Mouse (Mus musculus): ENCODE data around the gene Rbpj. TPM values are rescaled to one million over a fixed set of nuclear protein-coding genes. Genes with fewer than 3 reads are reported as not detected.

Rbpj gene
- polyA plus RNA-seq, 1 experiment from 2014 or later, result 35.8 TPM

GRCm38 (mm10) chr5:53599116-53599515 is 133.2 kb downstream of the Rbpj start:
- no peak overlapping the region for H3K4me3 ChIP-seq (ENCODE audit: low read depth, low read length)
- no peaks in the 10 kb centered on the region for H3K27me3 ChIP-seq (ENCODE audit: control insufficient read depth, insufficient read depth, low read length)
- no peak for ATAC-seq (ENCODE audit: low read depth)
- no peak overlapping the region for H3K9ac ChIP-seq (replicated peaks; ENCODE audit: low read depth, low read length)
- no peak overlapping the region for H3K4me2 ChIP-seq (ENCODE audit: low read depth, low read length)
- no peaks in the 10 kb centered on the region for H3K9me3 ChIP-seq (ENCODE audit: control insufficient read depth, low read length)
- H3K4me1 ChIP-seq (ENCODE audit: control insufficient read depth, insufficient read depth, low read length), result peaks cover 2% of the 10 kb centered on the region; the same call in 1 of the 2 replicates
- H3K27ac ChIP-seq (ENCODE audit: low read depth, low read length), result no peak overlapping the region
- 92% methylated on average over 1 of the region's 1 CpGs for WGBS
- no peaks in the 10 kb centered on the region for H3K36me3 ChIP-seq (ENCODE audit: control insufficient read depth, insufficient read depth, low read length)

DNA sequence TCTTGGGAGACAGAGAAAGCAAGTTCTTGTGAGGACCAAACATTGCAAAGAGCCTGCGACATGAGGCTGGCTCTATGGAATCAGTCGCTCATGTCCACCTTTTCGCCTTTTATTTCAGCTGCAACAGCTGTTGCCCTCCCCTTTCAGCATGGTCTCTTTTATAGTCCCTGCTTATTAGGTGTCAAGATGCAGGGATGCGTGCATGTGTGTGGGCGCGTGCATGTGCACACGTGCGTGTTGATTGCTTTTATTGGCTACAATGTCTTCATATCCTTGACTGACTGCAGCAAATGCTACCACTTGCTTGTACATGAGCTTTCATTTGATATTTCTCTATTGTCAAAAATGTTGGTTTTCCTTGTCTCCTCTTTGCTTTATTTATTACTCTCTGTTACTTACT is 136.2 kb downstream of the Rbpj start:
- Histone ChIP-seq H3K4me3 (ENCODE audit: low read depth, low read length) (no peak overlapping the region), H3K27ac (ENCODE audit: low read depth, low read length) (no peak overlapping the region), H3K27me3 (ENCODE audit: control insufficient read depth, insufficient read depth, low read length) (no peaks in the 10 kb centered on the region), H3K4me2 (ENCODE audit: low read depth, low read length) (no peak overlapping the region), H3K9me3 (ENCODE audit: control insufficient read depth, low read length) (no peaks in the 10 kb centered on the region), H3K36me3 (ENCODE audit: control insufficient read depth, insufficient read depth, low read length) (no peaks in the 10 kb centered on the region), H3K4me1 (ENCODE audit: control insufficient read depth, insufficient read depth, low read length) (peaks cover 2% of the 10 kb centered on the region; the same call in 1 of the 2 replicates), H3K9ac (replicated peaks; ENCODE audit: low read depth, low read length) (no peak overlapping the region)
- 59% methylated on average over 8 of the region's 8 CpGs for WGBS
- no peak for ATAC-seq (ENCODE audit: low read depth)

DNA sequence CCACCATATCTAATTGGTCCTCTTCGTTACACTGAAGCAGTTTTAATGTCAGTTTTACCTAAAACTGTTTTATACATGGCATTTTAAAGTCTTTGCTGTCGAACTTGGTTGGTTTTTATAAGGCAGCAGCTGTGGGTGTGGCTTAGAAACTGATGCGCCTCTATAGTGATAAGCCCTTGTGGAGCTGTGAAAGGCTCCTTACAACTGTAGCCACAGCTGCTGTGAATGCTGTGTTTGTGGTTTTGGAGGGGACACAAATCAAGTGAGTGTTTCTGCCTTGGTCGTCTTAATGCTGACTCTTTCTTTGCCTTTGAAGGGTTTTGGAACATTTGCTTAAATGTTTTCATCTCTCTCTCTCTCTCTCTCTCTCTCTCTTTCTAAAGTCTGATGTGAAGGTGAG is 139.5 kb downstream of the Rbpj start:
- H3K4me1 ChIP-seq (ENCODE audit: control insufficient read depth, insufficient read depth, low read length), result no peaks in the 10 kb centered on the region
- no peaks in the 10 kb centered on the region for H3K27me3 ChIP-seq (ENCODE audit: control insufficient read depth, insufficient read depth, low read length)
- H3K4me2 ChIP-seq (ENCODE audit: low read depth, low read length), result no peak overlapping the region
- H3K9me3 ChIP-seq (ENCODE audit: control insufficient read depth, low read length), result no peaks in the 10 kb centered on the region
- no peak overlapping the region for H3K9ac ChIP-seq (replicated peaks; ENCODE audit: low read depth, low read length)
- no peaks in the 10 kb centered on the region for H3K36me3 ChIP-seq (ENCODE audit: control insufficient read depth, insufficient read depth, low read length)
- no peak for ATAC-seq (ENCODE audit: low read depth)
- H3K27ac ChIP-seq (ENCODE audit: low read depth, low read length), result no peak overlapping the region
- no peak overlapping the region for H3K4me3 ChIP-seq (ENCODE audit: low read depth, low read length)
- WGBS, result 73% methylated on average over 4 of the region's 4 CpGs

GRCm38 (mm10) chr5:53607230-53607996 is 141.5 kb downstream of the Rbpj start:
- Histone ChIP-seq H3K9ac (replicated peaks; ENCODE audit: low read depth, low read length) (no peak overlapping the region), H3K36me3 (ENCODE audit: control insufficient read depth, insufficient read depth, low read length) (no peaks in the 10 kb centered on the region), H3K4me2 (ENCODE audit: low read depth, low read length) (no peak overlapping the region), H3K4me3 (ENCODE audit: low read depth, low read length) (no peak overlapping the region), H3K4me1 (ENCODE audit: control insufficient read depth, insufficient read depth, low read length) (no peaks in the 10 kb centered on the region), H3K27me3 (ENCODE audit: control insufficient read depth, insufficient read depth, low read length) (no peaks in the 10 kb centered on the region), H3K9me3 (ENCODE audit: control insufficient read depth, low read length) (no peaks in the 10 kb centered on the region), H3K27ac (ENCODE audit: low read depth, low read length) (no peak overlapping the region)
- WGBS, result 57% methylated on average over 9 of the region's 9 CpGs
- no peak for ATAC-seq (ENCODE audit: low read depth)

DNA sequence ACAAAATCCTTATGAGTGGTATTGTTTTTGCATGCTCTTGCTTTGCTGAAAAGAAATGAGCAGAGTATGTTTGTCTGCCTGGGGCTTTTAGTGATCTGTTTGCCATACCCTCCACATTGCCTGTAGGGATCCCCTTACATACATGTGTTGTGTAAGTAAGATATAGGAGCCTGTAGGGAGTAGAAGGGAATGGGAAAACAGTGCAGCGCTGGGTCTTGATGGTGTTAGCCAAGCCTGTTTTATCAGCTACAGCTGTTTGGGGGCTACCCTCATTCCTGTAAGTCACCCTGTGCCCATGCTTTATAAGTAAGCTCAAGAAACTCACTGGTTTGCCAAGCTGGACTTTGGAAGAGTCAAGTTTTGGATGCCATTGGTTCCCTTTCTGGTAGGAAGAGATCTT is 152.9 kb downstream of the Rbpj start:
- 86% methylated on average over 1 of the region's 1 CpGs for WGBS

GRCm38 (mm10) chr5:53632026-53632425 is 166.1 kb downstream of the Rbpj start:
- Histone ChIP-seq H3K27ac (ENCODE audit: low read depth, low read length) (no peak overlapping the region), H3K4me2 (ENCODE audit: low read depth, low read length) (no peak overlapping the region), H3K9ac (replicated peaks; ENCODE audit: low read depth, low read length) (no peak overlapping the region), H3K4me3 (ENCODE audit: low read depth, low read length) (no peak overlapping the region), H3K36me3 (ENCODE audit: control insufficient read depth, insufficient read depth, low read length) (no peaks in the 10 kb centered on the region), H3K9me3 (ENCODE audit: control insufficient read depth, low read length) (no peaks in the 10 kb centered on the region), H3K27me3 (ENCODE audit: control insufficient read depth, insufficient read depth, low read length) (no peaks in the 10 kb centered on the region), H3K4me1 (ENCODE audit: control insufficient read depth, insufficient read depth, low read length) (no peaks in the 10 kb centered on the region)
- ATAC-seq (ENCODE audit: low read depth), result no peak
- 86% methylated on average over 3 of the region's 3 CpGs for WGBS

More for the DNA sequence above, 152.9 kb downstream of the Rbpj start:
- Histone ChIP-seq H3K4me3 (ENCODE audit: low read depth, low read length) (no peak overlapping the region), H3K36me3 (ENCODE audit: control insufficient read depth, insufficient read depth, low read length) (no peaks in the 10 kb centered on the region), H3K4me1 (ENCODE audit: control insufficient read depth, insufficient read depth, low read length) (peaks cover 8% of the 10 kb centered on the region; the same call in 1 of the 2 replicates), H3K27me3 (ENCODE audit: control insufficient read depth, insufficient read depth, low read length) (no peaks in the 10 kb centered on the region), H3K9ac (replicated peaks; ENCODE audit: low read depth, low read length) (no peak overlapping the region), H3K9me3 (ENCODE audit: control insufficient read depth, low read length) (no peaks in the 10 kb centered on the region), H3K27ac (ENCODE audit: low read depth, low read length) (no peak overlapping the region), H3K4me2 (ENCODE audit: low read depth, low read length) (no peak overlapping the region)
- ATAC-seq (ENCODE audit: low read depth), result no peak

GRCm38 (mm10) chr5:53636795-53637194 is 170.8 kb downstream of the Rbpj start:
- Histone ChIP-seq H3K27me3 (ENCODE audit: control insufficient read depth, insufficient read depth, low read length) (no peaks in the 10 kb centered on the region), H3K36me3 (ENCODE audit: control insufficient read depth, insufficient read depth, low read length) (no peaks in the 10 kb centered on the region), H3K27ac (ENCODE audit: low read depth, low read length) (no peak overlapping the region), H3K4me3 (ENCODE audit: low read depth, low read length) (no peak overlapping the region), H3K4me1 (ENCODE audit: control insufficient read depth, insufficient read depth, low read length) (no peaks in the 10 kb centered on the region), H3K9ac (replicated peaks; ENCODE audit: low read depth, low read length) (no peak overlapping the region), H3K9me3 (ENCODE audit: control insufficient read depth, low read length) (no peaks in the 10 kb centered on the region), H3K4me2 (ENCODE audit: low read depth, low read length) (no peak overlapping the region)
- ATAC-seq (ENCODE audit: low read depth), result no peak
- WGBS, result 82% methylated on average over 3 of the region's 3 CpGs

- H3K4me2 ChIP-seq (ENCODE audit: low read depth, low read length), result no peak overlapping the region
- no peak for ATAC-seq (ENCODE audit: low read depth)
- no peaks in the 10 kb centered on the region; the same call in 1 of the 2 replicates for H3K36me3 ChIP-seq (ENCODE audit: control insufficient read depth, insufficient read depth, low read length)
- no peaks in the 10 kb centered on the region for H3K9me3 ChIP-seq (ENCODE audit: control insufficient read depth, low read length)
- no peak overlapping the region for H3K27ac ChIP-seq (ENCODE audit: low read depth, low read length)
- no peaks in the 10 kb centered on the region for H3K27me3 ChIP-seq (ENCODE audit: control insufficient read depth, insufficient read depth, low read length)
- no peak overlapping the region for H3K4me3 ChIP-seq (ENCODE audit: low read depth, low read length)
- H3K4me1 ChIP-seq (ENCODE audit: control insufficient read depth, insufficient read depth, low read length), result no peaks in the 10 kb centered on the region
- WGBS, result 87% methylated on average over 3 of the region's 3 CpGs
- H3K9ac ChIP-seq (replicated peaks; ENCODE audit: low read depth, low read length), result no peak overlapping the region
Observed at GRCm38 (mm10) chr5:53637206-53637605, 171.3 kb downstream of the Rbpj start.

DNA sequence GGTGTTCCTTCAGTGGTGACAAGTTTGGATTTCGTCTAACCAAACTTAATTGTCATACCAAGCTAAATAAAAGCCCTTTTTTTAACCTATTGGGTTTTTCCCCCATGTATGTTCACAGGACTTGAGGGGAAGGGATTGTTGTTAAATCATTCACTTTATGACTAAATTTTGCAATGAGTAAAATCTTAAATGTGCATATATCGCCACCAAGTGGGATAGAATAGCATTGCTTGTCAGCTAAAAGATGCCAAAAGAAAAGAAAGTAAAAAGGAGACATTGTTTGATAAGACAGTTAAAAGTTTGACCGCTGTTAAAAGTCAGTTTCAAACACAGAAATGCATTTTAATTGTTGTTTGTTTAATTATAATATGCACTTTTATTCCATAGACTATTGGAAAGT is 172.7 kb downstream of the Rbpj start:
- Histone ChIP-seq H3K36me3 (ENCODE audit: control insufficient read depth, insufficient read depth, low read length) (no peaks in the 10 kb centered on the region; the same call in 1 of the 2 replicates), H3K27me3 (ENCODE audit: control insufficient read depth, insufficient read depth, low read length) (no peaks in the 10 kb centered on the region), H3K27ac (ENCODE audit: low read depth, low read length) (no peak overlapping the region), H3K9me3 (ENCODE audit: control insufficient read depth, low read length) (no peaks in the 10 kb centered on the region), H3K4me3 (ENCODE audit: low read depth, low read length) (no peak overlapping the region), H3K4me2 (ENCODE audit: low read depth, low read length) (no peak overlapping the region), H3K4me1 (ENCODE audit: control insufficient read depth, insufficient read depth, low read length) (no peaks in the 10 kb centered on the region), H3K9ac (replicated peaks; ENCODE audit: low read depth, low read length) (no peak overlapping the region)
- no peak for ATAC-seq (ENCODE audit: low read depth)
- WGBS, result 91% methylated on average over 3 of the region's 3 CpGs
